Mouse (Mus musculus): ENCODE data around the gene Mtus2. TPM values are rescaled to one million over a fixed set of nuclear protein-coding genes. Genes with fewer than 3 reads are reported as not detected.

Gene Mtus2
- polyA plus RNA-seq, 1 experiment from 2014 or later: 131 TPM

- Histone ChIP-seq H3K4me2 (ENCODE audit: low read depth, low read length) (no peak overlapping the region), H3K27me3 (ENCODE audit: control insufficient read depth, insufficient read depth, low read length) (no peaks in the 10 kb centered on the region), H3K4me1 (ENCODE audit: control insufficient read depth, insufficient read depth, low read length) (no peaks in the 10 kb centered on the region), H3K4me3 (ENCODE audit: low read length) (no peak overlapping the region), H3K9me3 (replicated peaks; ENCODE audit: control insufficient read depth, low read length) (no peaks in the 10 kb centered on the region), H3K36me3 (ENCODE audit: control insufficient read depth, insufficient read depth) (no peaks in the 10 kb centered on the region), H3K27ac (ENCODE audit: low read length) (no peak overlapping the region), H3K9ac (ENCODE audit: low read length) (no peak overlapping the region)
- WGBS: 76% methylated on average over 5 of the region's 5 CpGs
- ATAC-seq (replicated peaks; ENCODE audit: extremely low read depth, insufficient read depth, low FRiP score): no peak
Observed at GRCm38 (mm10) chr5:147924621-147925020, 32.5 kb upstream of the Mtus2 start.

DNA sequence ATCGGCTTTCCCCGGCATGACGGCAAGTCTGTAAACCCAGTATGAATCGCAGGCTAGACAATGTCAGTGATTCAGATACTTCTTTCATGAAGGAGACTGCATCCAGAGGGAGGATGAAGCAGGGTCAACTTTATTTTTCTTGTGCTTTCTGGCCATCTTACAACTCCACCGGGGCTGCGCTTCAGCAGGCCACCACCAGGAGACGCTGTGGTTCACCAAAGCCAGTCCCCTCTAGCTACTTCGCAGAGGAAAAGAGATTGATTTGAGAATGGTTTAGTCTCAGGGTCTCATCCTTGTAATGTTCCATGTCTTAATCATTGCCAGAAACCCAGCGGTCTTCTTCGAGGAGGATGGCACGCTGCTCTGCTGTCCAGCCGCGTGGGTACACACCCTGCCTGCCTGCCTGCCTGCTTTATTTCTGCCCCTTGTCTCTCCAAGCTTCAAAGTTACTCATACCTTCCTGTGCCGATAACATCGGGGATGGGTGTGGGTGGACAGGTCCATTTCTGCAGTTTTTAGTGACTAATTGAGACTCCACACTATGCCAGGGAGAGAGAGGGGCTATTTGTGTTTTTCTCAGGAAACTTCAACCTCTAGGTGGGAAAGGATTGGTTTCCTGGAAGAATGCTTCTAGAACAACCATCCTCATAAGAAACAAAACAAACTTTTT, 31.1 kb upstream of the Mtus2 start:
- H3K4me1 ChIP-seq (ENCODE audit: control insufficient read depth, insufficient read depth, low read length): no peaks in the 10 kb centered on the region
- no peak overlapping the region for H3K4me2 ChIP-seq (ENCODE audit: low read depth, low read length)
- no peak overlapping the region for H3K27ac ChIP-seq (ENCODE audit: low read length)
- no peaks in the 10 kb centered on the region for H3K27me3 ChIP-seq (ENCODE audit: control insufficient read depth, insufficient read depth, low read length)
- 60% methylated on average over 15 of the region's 15 CpGs for WGBS
- H3K9ac ChIP-seq (ENCODE audit: low read length): no peak overlapping the region
- no peak for ATAC-seq (replicated peaks; ENCODE audit: extremely low read depth, insufficient read depth, low FRiP score)
- no peak overlapping the region for H3K4me3 ChIP-seq (ENCODE audit: low read length)
- H3K9me3 ChIP-seq (replicated peaks; ENCODE audit: control insufficient read depth, low read length): no peaks in the 10 kb centered on the region
- no peaks in the 10 kb centered on the region for H3K36me3 ChIP-seq (ENCODE audit: control insufficient read depth, insufficient read depth)

DNA sequence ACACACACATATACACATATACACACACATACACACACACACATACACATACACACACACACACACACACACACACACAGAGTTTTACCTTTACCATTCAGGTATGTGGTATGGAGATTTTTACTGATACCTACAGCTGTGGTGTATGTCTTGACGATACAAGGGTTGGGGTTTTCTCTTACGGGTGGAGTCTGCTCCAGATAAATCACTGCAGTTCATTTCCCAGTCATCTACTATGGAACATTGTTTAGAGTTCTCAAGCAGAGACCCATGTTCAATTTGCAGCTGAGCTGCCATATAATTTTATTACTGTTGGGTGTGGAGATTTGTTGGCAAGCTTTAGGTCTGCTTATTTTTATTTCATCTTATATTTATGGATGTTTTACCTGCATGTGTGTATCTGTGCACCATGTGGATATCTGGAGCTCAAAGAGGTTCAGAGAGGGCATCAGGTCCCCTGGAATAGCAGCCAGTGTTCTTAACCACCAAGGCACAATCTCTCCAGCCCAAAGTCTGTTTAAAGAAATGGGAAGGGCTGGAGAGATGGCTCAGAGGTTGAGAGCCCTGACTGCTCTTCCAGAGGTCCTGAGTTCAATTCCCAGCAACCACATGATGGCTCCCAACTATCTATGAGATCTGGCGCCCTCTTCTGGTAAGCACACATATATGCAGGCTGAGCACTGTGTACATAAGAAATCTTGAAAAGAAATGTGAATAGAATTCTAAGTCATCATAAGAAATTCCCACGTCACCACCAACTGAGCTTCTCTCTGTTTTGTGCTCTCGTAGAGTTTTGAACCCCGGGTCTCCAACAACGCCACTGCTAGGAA, 28.2 kb upstream of the Mtus2 start:
- no peak for ATAC-seq (replicated peaks; ENCODE audit: extremely low read depth, insufficient read depth, low FRiP score)
- Histone ChIP-seq H3K4me2 (ENCODE audit: low read depth, low read length) (no peak overlapping the region), H3K9me3 (replicated peaks; ENCODE audit: control insufficient read depth, low read length) (no peaks in the 10 kb centered on the region), H3K4me1 (ENCODE audit: control insufficient read depth, insufficient read depth, low read length) (no peaks in the 10 kb centered on the region), H3K36me3 (ENCODE audit: control insufficient read depth, insufficient read depth) (no peaks in the 10 kb centered on the region), H3K27ac (ENCODE audit: low read length) (no peak overlapping the region), H3K9ac (ENCODE audit: low read length) (no peak overlapping the region), H3K4me3 (ENCODE audit: low read length) (no peak overlapping the region), H3K27me3 (ENCODE audit: control insufficient read depth, insufficient read depth, low read length) (no peaks in the 10 kb centered on the region)
- WGBS: 74% methylated on average over 7 of the region's 7 CpGs

- H3K4me3 ChIP-seq (ENCODE audit: low read length): no peak overlapping the region
- no peaks in the 10 kb centered on the region for H3K27me3 ChIP-seq (ENCODE audit: control insufficient read depth, insufficient read depth, low read length)
- H3K36me3 ChIP-seq (ENCODE audit: control insufficient read depth, insufficient read depth): no peaks in the 10 kb centered on the region
- no peak for ATAC-seq (replicated peaks; ENCODE audit: extremely low read depth, insufficient read depth, low FRiP score)
- 0 out of 2 replicates have a peak, but pooled peaks cover under 1% of the 10 kb centered on the region for H3K9me3 ChIP-seq (replicated peaks; ENCODE audit: control insufficient read depth, low read length)
- 76% methylated on average over 13 of the region's 13 CpGs for WGBS
- no peak overlapping the region for H3K9ac ChIP-seq (ENCODE audit: low read length)
- H3K27ac ChIP-seq (ENCODE audit: low read length): no peak overlapping the region
- H3K4me2 ChIP-seq (ENCODE audit: low read depth, low read length): no peak overlapping the region
- H3K4me1 ChIP-seq (ENCODE audit: control insufficient read depth, insufficient read depth, low read length): 0 out of 2 replicates have a peak, but pooled peaks cover 5% of the 10 kb centered on the region
Observed at GRCm38 (mm10) chr5:147935096-147935495, 22.0 kb upstream of the Mtus2 start.

DNA sequence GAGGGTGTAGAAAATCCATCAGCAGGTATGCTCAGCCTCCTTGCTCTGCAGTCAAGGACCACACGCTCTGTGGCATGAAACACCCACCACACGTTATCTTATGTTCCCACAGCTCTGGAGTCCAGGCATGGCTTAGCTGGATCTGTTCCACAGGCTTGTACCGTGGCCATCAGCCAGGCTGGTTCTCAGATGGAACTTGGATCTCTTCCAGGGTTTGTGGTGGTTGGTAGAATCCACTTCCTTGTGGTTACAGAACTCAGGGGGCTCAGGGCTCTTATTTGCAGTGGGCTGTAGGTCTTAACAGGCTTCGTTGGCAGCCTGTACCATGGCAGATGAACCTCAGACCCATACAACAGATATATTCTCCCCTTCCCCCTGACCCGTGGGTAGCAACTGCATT, 17.9 kb upstream of the Mtus2 start:
- ATAC-seq (replicated peaks; ENCODE audit: extremely low read depth, insufficient read depth, low FRiP score): no peak; the same call in 1 of the 2 replicates
- H3K9me3 ChIP-seq (replicated peaks; ENCODE audit: control insufficient read depth, low read length): peaks cover 12% of the 10 kb centered on the region

GRCm38 (mm10) chr5:147945000-147945666, 12.0 kb upstream of the Mtus2 start:
- Histone ChIP-seq H3K4me2 (ENCODE audit: low read depth, low read length) (no peak overlapping the region), H3K27ac (ENCODE audit: low read length) (no peak overlapping the region), H3K27me3 (ENCODE audit: control insufficient read depth, insufficient read depth, low read length) (no peaks in the 10 kb centered on the region), H3K9ac (ENCODE audit: low read length) (no peak overlapping the region), H3K4me1 (ENCODE audit: control insufficient read depth, insufficient read depth, low read length) (no peaks in the 10 kb centered on the region; the same call in 1 of the 2 replicates), H3K4me3 (ENCODE audit: low read length) (no peak overlapping the region), H3K9me3 (replicated peaks; ENCODE audit: control insufficient read depth, low read length) (peaks cover 11% of the 10 kb centered on the region), H3K36me3 (ENCODE audit: control insufficient read depth, insufficient read depth) (no peaks in the 10 kb centered on the region)
- no peak for ATAC-seq (replicated peaks; ENCODE audit: extremely low read depth, insufficient read depth, low FRiP score)
- WGBS: 21% methylated on average over 5 of the region's 5 CpGs

More for the DNA sequence above, 17.9 kb upstream of the Mtus2 start:
- no peak overlapping the region for H3K4me2 ChIP-seq (ENCODE audit: low read depth, low read length)
- H3K4me3 ChIP-seq (ENCODE audit: low read length): no peak overlapping the region
- no peaks in the 10 kb centered on the region for H3K36me3 ChIP-seq (ENCODE audit: control insufficient read depth, insufficient read depth)
- 40% methylated on average over 5 of the region's 5 CpGs for WGBS
- no peaks in the 10 kb centered on the region for H3K27me3 ChIP-seq (ENCODE audit: control insufficient read depth, insufficient read depth, low read length)
- H3K9ac ChIP-seq (ENCODE audit: low read length): no peak overlapping the region
- peaks cover 5% of the 10 kb centered on the region; the same call in 1 of the 2 replicates for H3K4me1 ChIP-seq (ENCODE audit: control insufficient read depth, insufficient read depth, low read length)
- 0 out of 2 replicates have a peak overlapping the region, but pooled peaks have one; percentile 34 for H3K27ac ChIP-seq (ENCODE audit: low read length)

GRCm38 (mm10) chr5:147949881-147950280, 7.2 kb upstream of the Mtus2 start:
- Histone ChIP-seq H3K4me1 (ENCODE audit: control insufficient read depth, insufficient read depth, low read length) (no peaks in the 10 kb centered on the region), H3K36me3 (ENCODE audit: control insufficient read depth, insufficient read depth) (no peaks in the 10 kb centered on the region), H3K9me3 (replicated peaks; ENCODE audit: control insufficient read depth, low read length) (no peaks in the 10 kb centered on the region), H3K4me2 (ENCODE audit: low read depth, low read length) (no peak overlapping the region), H3K27ac (ENCODE audit: low read length) (no peak overlapping the region), H3K27me3 (ENCODE audit: control insufficient read depth, insufficient read depth, low read length) (no peaks in the 10 kb centered on the region; the same call in 1 of the 2 replicates), H3K4me3 (ENCODE audit: low read length) (no peak overlapping the region), H3K9ac (ENCODE audit: low read length) (no peak overlapping the region)
- 72% methylated on average over 14 of the region's 14 CpGs for WGBS
- ATAC-seq (replicated peaks; ENCODE audit: extremely low read depth, insufficient read depth, low FRiP score): no peak

- Histone ChIP-seq H3K27me3 (ENCODE audit: control insufficient read depth, insufficient read depth, low read length) (peaks cover 7% of the 10 kb centered on the region), H3K4me1 (ENCODE audit: control insufficient read depth, insufficient read depth, low read length) (peaks cover 11% of the 10 kb centered on the region), H3K27ac (ENCODE audit: low read length) (no peak overlapping the region), H3K9me3 (replicated peaks; ENCODE audit: control insufficient read depth, low read length) (no peaks in the 10 kb centered on the region), H3K4me2 (ENCODE audit: low read depth, low read length) (no peak overlapping the region), H3K4me3 (ENCODE audit: low read length) (no peak overlapping the region), H3K9ac (ENCODE audit: low read length) (no peak overlapping the region), H3K36me3 (ENCODE audit: control insufficient read depth, insufficient read depth) (no peaks in the 10 kb centered on the region)
- WGBS: 32% methylated on average over 2 of the region's 2 CpGs
- no peak for ATAC-seq (replicated peaks; ENCODE audit: extremely low read depth, insufficient read depth, low FRiP score)
Observed at GRCm38 (mm10) chr5:147951751-147952150, 5.4 kb upstream of the Mtus2 start.

Data from heart, embryonic 16.5 days (tissue).